Mouse (Mus musculus) spleen, adult 2 months (tissue): ENCODE results near the gene Hba-a2.
"Not testable (repeated sequence)": the region's sequence is repeated elsewhere in the genome, so short reads cannot be mapped to it uniquely, and the experiment has no call there.

Experiments
- CTCF ChIP-seq: fragments of 200-500 bp; IDR thresholded peaks from 2 replicates; pipeline ENCODE4 v1.5.1; 2011; ENCODE audit warnings: mild to moderate bottlenecking, inconsistent platforms; ENCODE audit not compliant: insufficient read depth, insufficient read length, insufficient replicate concordance; ENCODE audit errors: extremely low read depth
- POLR2A ChIP-seq: fragments of 200-500 bp; IDR thresholded peaks from 2 replicates; pipeline ENCODE4 v1.6.1; 2011; ENCODE audit warnings: low read depth, low read length, inconsistent platforms

DNA sequence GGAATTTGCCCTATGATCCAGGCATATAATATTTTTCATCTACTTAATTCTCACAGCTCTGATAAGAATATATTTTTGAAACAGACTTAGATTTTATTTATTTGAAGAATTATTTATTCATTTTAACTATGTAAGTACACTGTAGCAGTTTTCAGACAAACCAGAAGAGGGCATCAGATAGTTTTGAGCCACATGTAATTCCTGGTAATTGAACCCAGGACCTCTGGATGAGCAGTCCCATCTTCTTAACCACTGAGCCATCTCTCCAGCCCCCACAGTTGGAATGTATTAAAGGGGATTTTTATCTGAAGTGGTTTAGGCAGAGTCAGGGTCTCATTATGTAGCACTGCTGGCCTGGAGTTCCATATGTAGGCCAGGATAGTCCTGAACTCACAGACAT lies 10.4 kb upstream of the Hba-a2 start:
- not testable (repeated sequence) for TF ChIP-seq POLR2A, CTCF
